ENCODE assay signal across 8 mouse cellular contexts in genomic region chr8:95888285-95889136, GRCm38 (mm10). TPM values are rescaled to one million over a fixed set of nuclear protein-coding genes. Genes with fewer than 3 reads are reported as not detected.
A peak's percentile ranks its signal among the peaks of the same experiment; 100 is the strongest.
DNase-seq lines count a peak whose midpoint lies in the region; ATAC-seq lines count a peak whose summit lies in the region.

Gene Got2 (minus strand): TSS chr8:95888547.

- peak; percentile 92 for ATAC-seq in common myeloid progenitor, adult 5-6 weeks (replicated peaks; ENCODE audit: low read depth, poor library complexity, severe bottlenecking)

- peak; percentile 97 for DNase-seq in ZHBTc4 (ENCODE audit: low read depth, low spot score)
- peak; percentile 75 to 84 for DNase-seq in gastrocnemius, adult 8-10 months (ENCODE audit: low spot score in 2 of 2)
- DNase-seq in hindlimb bud, embryonic 11.5 days (ENCODE audit: extremely low spot score, low read depth, low spot score) = peak; percentile 58
- DNase-seq in left cerebral cortex, adult 8-10 months (ENCODE audit: low spot score in 2 of 2) = peak; percentile 77 to 82
- DNase-seq in right cerebral cortex, postnatal 10 days (ENCODE audit: low spot score in 2 of 2) = peak; percentile 92 to 93
- DNase-seq in urinary bladder, postnatal 25 days (ENCODE audit: low spot score) = peak; percentile 93

- no peaks in the 10 kb centered on the region for H3K27me3 ChIP-seq in megakaryocyte, embryonic 14.5 days (replicated peaks)

- peak within 1 kb of the TSS; percentile 98 for H3K4me3 ChIP-seq in megakaryocyte, embryonic 14.5 days (replicated peaks)

- no peaks in the 10 kb centered on the region for H3K36me3 ChIP-seq in megakaryocyte, embryonic 14.5 days (replicated peaks; ENCODE audit: low read length)

- peaks cover 52% of the 10 kb centered on the region for H3K4me1 ChIP-seq in megakaryocyte, embryonic 14.5 days

- H3K9me3 ChIP-seq in megakaryocyte, embryonic 14.5 days = no peaks in the 10 kb centered on the region; the same call in 1 of the 2 replicates

RNA-seq across cellular contexts. Expression of gene Got2, which starts in this region (rescaled TPM):
- 102 and 113 TPM in 2 replicates for total RNA-seq in common myeloid progenitor, adult 5-6 weeks (2017)
- total RNA-seq in gastrocnemius, adult 8-10 months (2022) = 100 to 1,000 TPM; 320 to 408 (median 353) TPM
- total RNA-seq in left cerebral cortex, adult 8-10 months (2022) = 100 to 1,000 TPM; 236 to 256 (median 250) TPM
- polyA plus RNA-seq in megakaryocyte, embryonic 14.5 days (2012; ENCODE audit: insufficient read depth, low replicate concordance) = 8.5 and 22.3 TPM in 2 replicates

Comparison
In these comparisons a context has a peak if more than half of its experiments do, and no peak if none do; other contexts are left out.
1. Peak in every context shown above with its lines: DNase-seq, ATAC-seq and H3K4me3 ChIP-seq.